Mouse (Mus musculus) layer of hippocampus, postnatal 25 days (tissue): ENCODE results near the gene Ppp1r27. TPM values are rescaled to one million over a fixed set of nuclear protein-coding genes. Genes with fewer than 3 reads are reported as not detected.

Experiments
- DNase-seq, 2 experiments: peaks; one replicate each; pipeline ENCODE4 v3.0.0; 2022; ENCODE audit warnings: mixed read lengths in 2 of 2, low spot score in 1 of 2; ENCODE audit errors: extremely low spot score in 1 of 2
- total RNA-seq, 2 experiments: library from RNA; stranded (reverse); gene quantifications; 2 replicates each; pipeline ENCODE4 v1.2.3; 2021

Gene Ppp1r27
- total RNA-seq, 2 experiments from 2014 or later, result not detected

DNA sequence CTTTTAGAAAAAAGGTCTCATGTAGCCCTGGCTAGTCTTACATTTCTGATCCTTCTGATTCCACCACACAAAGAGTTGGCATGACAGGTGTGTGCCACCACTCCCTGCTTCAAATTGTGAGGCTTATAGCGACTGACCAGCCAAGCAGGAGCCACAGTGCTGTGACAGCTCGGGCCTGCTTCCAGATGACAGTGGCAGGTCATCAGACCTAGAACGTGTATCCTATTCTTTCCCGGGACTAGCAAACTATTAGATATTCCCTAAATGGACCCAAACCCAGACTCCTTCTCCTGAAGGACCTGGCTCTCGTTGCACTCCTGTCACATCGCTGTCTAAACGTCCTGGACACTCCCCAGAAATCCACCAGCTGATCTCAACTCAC, 2.2 kb downstream of the Ppp1r27 start:
- DNase-seq, result no peak

DNA sequence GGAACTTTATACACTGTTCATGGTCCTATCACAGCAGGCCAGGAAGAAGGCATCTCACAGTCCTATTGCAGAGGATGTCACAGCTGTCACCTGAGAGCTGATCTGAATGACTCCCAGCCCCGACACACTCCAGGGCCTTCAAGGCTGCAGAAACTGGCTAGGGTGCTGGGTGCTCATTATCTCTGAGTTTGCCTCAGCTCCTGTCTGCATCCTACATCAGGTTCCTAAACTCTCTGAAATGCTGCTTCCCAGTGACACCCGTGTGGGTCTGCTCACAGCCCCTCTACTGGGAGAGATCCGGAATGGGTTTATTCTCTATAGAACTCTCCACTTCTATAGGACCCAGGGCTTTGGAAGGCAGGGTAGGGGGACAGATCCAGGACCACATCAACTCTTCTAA, 2.7 kb downstream of the Ppp1r27 start:
- no peak for DNase-seq

- DNase-seq, result no peak
These were observed 3.5 kb downstream of the Ppp1r27 start for GRCm38 (mm10) chr11:120547469-120547868.

GRCm38 (mm10) chr11:120545964-120546363, 5.0 kb downstream of the Ppp1r27 start:
- no peak for DNase-seq

DNA sequence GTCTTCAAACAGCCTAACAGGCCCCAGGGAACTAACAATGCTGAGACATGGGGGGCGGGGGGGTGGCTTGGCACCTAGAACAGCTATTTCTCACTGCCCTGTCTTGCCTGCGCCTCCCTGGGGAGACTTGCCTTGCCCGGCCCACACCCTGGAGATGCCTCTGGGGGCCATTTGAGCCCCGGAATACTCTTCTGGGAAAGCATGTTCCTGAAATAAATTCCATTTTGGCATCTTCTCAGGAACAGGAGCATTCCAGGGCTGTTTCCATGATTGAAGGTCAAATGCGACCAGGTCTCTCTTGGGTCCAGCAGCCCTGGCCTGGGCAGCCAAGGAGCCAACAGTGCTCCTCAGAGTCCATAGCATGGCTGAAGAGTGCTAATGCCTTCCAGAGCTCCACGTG, 8.6 kb downstream of the Ppp1r27 start:
- DNase-seq, result no peak

- DNase-seq, result no peak
These were observed 9.0 kb downstream of the Ppp1r27 start for GRCm38 (mm10) chr11:120541907-120542306.

- no peak for DNase-seq
These were observed 11.5 kb downstream of the Ppp1r27 start for GRCm38 (mm10) chr11:120539285-120540014.

GRCm38 (mm10) chr11:120538955-120539284, 12.0 kb downstream of the Ppp1r27 start:
- DNase-seq, result no peak

DNA sequence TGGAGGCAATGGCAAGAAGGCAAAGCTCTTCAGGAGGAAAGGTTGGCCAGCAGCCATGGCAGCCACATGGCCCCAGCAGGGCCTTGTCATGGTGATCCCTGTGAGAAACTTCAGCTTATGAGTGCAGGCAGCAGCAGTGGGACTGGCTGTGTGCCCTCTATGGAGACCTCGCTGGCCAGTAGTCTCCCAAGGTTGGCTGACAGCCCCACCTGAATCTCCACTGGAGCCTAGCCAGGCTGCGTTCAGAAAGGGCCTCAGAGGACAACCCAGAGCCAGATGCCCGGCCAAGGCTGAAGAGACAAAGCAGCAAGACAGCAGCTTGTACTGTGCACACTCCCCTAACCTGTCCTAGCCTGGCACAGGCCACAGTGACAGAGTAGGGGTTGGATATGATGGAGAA, 12.4 kb downstream of the Ppp1r27 start:
- no peak for DNase-seq

- no peak for DNase-seq
These were observed 15.1 kb downstream of the Ppp1r27 start for GRCm38 (mm10) chr11:120535804-120536203.

- DNase-seq, result no peak
These were observed 15.8 kb downstream of the Ppp1r27 start for GRCm38 (mm10) chr11:120535145-120535544.

DNA sequence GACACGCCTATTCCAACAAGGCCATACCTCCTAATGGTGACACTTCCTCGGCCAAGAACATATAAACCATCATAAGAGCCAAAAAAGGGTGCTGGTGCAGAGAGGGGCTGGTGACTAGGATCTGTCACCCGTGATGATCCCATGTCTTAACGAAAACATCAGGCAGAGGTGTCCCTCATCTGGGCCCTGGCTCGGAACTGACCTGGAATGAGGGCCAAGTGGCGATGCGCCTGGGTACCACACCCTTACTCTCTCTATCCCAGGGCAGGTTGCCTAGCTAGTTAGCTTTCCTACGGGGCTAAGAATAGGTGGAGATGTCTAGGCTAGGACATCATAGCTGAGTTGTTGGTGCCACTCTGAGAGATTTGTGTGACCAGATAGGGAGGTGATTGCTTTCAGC, 16.8 kb downstream of the Ppp1r27 start:
- no peak for DNase-seq

DNA sequence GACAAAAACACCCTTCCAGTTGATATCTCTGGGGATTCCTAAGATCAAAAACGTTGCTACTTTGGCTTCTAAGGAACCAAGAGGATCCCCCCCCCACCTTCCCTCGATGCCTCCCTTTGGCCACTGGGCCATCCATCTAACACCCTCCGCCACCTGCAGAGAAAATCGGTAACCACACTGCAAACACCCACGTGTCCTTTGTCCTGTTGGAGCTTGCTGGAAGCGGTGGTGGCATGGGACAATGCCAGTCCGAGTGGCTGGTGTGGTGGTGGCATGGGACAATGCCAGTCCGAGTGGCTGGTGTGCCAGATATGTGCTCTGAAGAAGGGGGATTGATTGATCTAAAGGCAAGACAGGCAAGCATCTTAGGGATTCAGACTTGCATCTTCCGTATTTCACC, 19.3 kb downstream of the Ppp1r27 start:
- DNase-seq, result no peak

DNA sequence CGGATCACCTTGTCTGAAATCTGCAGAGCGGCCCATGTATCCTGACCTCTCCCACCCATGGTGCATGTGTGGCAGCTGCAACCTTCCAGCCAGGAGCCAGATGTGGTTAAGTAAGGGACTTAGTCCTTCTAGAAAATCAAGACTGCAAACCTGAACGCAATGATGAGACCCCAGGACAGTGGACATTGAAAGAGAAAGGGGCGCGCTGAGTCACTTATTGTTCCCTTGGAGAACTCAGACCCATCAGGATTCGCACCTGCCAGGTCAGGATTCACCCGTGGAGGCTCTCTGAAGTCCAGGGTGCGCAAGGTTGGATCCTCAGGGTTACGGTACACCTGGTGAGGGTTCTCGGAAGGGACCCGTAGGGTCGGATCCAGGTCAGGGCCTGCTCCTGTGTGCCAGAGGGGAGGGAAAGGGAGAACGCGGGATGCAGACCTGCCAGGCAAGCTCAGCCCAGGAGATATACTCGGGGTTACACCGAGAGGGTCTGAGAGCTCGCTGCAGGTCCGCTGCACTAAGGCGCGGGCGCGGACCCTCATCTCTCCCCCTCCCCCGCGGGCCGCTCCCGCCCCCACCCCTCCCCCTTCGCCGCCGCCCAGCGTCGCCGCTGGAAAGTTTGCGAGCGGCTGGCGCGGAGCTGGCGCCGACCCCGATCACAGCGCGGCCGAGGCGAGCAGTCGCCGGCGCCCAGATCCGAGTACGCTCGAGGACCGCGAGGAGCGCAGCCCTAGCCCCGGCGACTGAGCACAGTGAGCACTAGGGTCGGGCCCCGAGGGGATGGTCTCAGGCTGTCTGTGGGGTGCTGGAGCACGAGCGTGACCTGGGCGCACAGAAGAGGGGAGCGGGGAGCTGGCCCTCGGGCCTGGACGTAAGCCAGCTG, 20.6 kb downstream of the Ppp1r27 start, which contains the start of gene Gcgr:
TSS of gene Gcgr (plus strand) at position 615 of the 880 bp plus-strand sequence.
- DNase-seq, result no peak

DNA sequence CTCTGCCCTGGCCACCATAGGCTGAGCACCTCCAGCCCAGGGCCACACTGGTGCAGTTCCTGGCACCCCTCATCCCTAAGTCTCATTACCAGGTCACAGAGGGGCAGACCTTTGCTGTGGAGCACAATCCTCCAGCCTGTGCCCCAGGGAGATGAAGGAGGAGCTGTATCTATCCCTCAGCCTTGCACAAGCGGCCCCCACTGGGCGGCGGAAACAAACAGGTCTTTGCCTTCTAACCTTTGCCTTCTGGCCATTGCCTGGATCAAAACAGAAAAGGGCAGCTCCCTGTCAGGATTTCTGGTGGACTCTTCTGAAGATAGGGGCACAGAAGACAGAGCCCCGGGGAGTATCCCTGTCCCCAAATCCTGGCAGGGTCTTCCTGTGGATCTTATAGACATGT, 22.0 kb downstream of the Ppp1r27 start:
- DNase-seq, result no peak

DNA sequence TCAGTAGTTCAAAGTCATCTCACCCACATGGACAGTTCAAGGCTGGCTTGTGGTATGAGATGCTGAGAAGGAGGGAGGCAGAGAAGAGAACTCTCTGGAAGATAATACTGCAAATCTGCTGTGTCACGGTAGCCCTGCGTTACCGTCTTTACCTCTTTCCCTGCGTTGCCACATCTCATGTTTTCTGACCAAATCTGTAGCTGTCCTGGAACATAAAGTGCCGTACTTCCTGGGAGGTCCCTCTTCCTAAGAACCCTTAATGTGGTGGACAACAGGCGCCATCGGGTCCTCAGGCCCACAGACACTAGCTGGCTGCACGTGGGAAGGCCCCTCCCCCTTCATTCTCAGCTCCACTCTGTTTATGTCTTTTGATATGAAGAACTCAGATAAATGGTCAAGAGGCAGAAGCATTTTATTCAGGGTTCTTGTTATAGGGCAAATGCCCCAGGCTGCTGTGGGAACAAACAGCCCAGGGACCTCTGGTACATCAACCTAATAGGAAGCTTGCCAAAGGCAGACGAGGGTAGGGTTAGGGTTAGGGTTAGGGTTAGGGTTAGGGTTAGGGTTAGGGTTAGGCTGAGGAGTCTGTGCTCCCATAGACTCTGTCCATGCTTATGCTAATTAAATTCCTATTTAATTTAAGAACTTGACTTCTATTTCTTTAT, 23.1 kb downstream of the Ppp1r27 start:
- no peak for DNase-seq

DNA sequence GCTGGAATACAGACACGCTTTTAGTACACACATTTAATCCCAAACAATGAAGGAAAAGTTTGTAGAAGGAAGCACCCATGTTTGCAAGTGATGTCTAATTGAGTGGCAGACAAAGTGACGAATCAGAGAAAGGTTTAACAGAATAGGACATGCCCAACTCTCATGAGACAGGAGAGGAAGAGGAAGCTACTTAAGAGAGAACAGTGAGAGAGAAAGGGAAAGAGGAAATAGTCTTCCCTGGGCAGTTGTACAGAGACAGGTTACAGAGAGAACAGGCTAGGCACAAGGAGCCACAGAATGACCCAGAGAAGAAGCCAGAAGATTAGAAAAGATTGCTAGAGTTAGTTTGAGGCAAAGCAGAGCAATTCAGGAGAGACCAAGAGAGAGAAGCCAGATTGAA, 25.0 kb downstream of the Ppp1r27 start:
- DNase-seq, result no peak

- no peak for DNase-seq
These were observed 28.4 kb downstream of the Ppp1r27 start for GRCm38 (mm10) chr11:120522581-120522980.

GRCm38 (mm10) chr11:120520967-120521540, 29.9 kb downstream of the Ppp1r27 start:
- no peak for DNase-seq

DNA sequence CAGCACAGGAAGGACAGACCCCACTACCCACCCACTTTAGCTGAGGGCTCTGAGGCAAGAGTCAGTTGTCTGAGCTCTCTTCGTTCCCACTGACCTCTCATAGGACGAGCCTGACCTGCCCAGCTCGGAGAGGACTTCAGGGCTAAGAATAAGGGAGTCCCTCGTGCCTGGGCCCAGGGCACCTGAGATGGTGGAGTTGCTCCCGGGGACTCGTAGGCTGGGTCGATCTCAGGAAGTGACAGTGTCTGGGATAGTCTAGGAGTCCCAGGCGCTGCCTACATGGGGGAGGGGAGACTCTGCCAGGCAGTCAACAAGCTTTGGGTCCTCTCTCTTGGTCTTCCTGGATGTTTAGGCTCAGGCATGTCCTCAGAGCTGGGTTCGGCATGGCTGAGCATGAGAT, 30.4 kb downstream of the Ppp1r27 start:
- DNase-seq, result no peak

DNA sequence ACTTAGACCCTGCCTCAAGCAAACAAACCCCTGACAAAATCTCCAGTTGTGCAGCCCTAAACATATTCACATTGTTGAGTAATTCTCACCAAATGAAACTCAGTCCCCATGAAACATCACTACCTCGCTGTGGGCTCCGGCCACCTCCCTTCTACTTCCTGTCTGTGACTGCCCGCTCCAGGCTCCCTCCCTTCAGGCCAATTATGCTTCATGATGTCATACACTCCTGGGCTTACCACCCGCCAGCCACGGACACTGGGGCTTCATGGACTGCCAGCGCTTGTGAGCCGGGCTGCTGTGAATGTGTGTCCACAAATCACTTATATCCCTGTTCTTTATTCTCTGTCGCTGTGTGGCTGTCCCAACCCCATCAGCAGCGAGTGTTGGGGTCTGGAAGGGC, 31.2 kb downstream of the Ppp1r27 start:
- no peak for DNase-seq
